Mouse (Mus musculus): Measurements from ENCODE around the gene Pde6b.

DNA sequence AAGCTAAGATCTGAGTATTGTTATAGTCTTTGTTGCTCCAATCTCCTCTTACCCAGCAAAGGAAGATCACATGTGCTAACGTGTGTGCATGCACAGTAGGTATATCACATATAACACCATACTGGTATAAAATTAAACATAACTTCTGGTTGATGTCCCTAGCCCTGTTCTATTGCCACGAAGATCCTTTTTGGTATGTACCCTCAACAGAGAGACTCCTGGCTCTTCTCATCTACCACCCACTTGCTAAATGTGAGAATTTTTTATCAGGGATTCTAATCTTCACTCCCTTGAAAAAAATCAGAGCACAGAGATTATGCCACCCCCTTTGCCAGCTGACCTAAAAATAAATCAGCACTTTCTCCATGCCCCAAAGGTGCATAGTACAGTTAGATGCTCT is 18.8 kb downstream of the Pde6b start:
- TF ChIP-seq CTCF (IDR thresholded peaks at IDR 0.05) = no peak
- TF ChIP-seq POLR2A (IDR thresholded peaks at IDR 0.05; ENCODE audit: insufficient read depth, low read depth, low read length) = no peak
